Mouse (Mus musculus): Measurements from ENCODE around the gene Mcm3. TPM values are rescaled to one million over a fixed set of nuclear protein-coding genes. Genes with fewer than 3 reads are reported as not detected.
"Not testable (repeated sequence)": the region's sequence is repeated elsewhere in the genome, so short reads cannot be mapped to it uniquely, and the experiment has no call there.

The Mcm3 gene
- total RNA-seq, 2 experiments from 2014 or later: 2.3 to 3.0 TPM

DNA sequence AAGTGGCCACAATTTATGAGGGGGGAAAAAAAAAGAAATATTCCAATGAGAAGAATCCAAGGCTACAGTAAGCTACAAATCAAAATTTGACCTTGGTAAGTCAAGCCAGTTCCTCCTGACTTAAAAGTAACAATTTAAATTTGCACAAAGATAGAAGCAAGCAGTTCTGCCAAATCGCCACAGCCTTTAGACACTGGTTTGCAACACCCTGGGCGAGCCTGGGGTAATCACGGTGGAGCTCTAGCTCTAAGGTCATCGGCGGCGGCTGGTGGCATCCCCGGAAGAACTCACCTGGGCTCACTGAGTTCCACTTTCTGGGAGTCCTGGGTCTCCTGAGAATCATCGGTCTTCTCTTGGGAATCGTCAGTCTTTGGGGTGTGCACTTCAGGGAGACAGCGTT is 15.6 kb downstream of the Mcm3 start:
- DNase-seq: no peak

DNA sequence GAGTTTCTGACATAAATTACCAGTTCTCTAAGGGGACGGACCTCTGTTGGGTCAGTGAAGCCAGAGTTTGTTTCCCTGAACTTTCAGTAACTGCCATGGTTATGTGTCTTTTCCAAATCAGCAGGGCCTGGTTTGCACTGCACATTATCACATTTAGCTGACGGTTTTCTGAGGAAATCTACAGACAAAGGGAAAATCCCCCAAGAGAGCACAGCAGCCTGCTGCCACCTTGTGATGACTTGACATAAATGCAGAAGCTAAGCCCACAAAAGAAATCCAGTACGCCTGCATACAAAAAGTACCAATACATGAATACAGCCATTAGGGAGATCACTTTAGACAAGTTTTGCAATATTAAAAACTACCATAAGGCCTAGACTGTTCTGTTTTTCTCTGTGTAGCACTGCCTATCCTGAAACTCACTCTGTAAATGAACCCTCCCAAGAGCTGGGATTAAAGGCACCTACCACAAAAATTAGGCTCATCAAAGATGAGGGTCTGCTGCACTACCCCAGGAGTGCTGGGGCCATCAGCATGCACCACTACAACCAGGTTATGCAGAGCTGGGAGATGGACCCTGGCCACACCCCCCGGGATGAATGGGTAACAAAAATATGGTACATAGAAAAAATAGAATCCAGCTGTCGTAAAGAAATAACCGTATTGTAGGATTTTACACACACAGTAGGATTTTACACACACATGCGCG is 18.3 kb downstream of the Mcm3 start:
- no peak for DNase-seq

DNA sequence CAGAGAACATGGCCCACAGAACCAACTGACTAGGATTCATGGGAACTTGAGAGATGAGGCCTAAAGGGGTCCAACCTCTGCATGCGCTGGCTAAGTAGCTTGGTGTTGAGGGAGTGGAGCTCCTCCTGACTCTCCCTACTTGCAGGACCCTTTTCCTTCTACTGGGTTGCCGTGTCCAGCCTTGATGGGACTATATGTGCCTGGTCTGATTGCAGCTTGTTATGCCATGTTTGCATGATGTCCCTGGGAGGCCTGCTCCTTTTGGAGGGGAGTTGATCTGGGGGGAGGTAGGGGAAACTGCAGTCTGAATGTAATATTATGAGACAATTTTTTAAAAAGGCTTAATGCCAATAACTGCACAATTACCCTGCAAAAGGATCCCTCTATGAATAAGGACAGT is 18.8 kb downstream of the Mcm3 start:
- no peak for DNase-seq

DNA sequence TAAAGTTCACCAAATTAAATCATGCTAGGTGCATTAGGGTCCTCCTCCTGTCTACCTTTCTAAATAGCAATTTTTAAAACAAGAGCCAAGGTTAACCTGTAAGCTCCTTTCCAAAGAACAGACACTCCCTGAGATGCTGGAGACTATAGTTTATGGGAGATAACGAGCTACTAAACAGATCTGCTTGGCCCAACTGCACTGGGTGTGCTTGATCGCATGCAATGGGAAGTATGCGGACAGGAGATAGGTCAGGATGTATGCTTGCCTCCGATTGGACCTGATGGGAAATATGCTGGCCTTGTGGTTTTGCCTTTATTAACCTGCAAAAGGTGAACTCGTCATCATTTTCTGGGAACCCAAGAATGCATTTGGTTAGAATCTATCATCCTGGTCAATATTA is 24.9 kb downstream of the Mcm3 start:
- DNase-seq: no peak

DNA sequence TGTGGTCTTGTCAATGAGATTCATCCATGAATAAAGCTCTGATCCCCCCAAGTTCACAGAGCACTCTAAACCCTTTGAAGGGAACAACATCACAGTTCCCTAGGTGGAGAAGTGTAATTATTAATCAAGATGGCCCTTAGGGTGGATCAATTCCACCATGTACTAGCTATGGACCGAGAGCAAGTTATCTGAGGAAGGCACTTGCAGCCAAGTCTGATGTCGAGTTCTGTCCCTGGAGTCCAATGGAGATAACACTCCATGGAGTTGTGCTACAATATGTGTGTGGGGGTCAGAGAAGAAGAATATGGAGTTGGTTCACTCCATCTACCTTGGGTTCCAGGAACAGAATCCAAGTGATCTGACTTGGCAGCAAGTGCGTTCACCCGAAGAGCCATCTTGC is 25.4 kb downstream of the Mcm3 start:
- DNase-seq: no peak

DNA sequence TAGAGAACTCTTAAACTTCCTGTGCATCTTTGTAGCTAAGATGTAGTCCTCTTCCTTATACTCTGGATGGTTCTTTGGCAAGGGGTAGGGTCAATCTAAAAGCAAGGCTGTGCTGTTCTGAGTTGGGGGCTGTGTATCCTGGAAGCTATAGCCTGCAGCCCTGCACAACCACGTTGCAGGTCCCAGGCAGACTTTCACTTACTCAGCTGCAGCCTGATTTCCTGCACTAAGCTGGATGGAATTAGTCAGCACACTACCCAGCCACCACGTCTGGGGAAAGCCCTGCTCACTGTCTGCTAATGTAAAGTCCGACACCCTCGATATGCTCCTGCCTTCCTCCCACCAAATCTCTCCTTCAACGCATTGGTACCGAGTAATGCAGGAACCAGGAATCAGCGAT is 28.7 kb downstream of the Mcm3 start:
- DNase-seq: no peak

DNA sequence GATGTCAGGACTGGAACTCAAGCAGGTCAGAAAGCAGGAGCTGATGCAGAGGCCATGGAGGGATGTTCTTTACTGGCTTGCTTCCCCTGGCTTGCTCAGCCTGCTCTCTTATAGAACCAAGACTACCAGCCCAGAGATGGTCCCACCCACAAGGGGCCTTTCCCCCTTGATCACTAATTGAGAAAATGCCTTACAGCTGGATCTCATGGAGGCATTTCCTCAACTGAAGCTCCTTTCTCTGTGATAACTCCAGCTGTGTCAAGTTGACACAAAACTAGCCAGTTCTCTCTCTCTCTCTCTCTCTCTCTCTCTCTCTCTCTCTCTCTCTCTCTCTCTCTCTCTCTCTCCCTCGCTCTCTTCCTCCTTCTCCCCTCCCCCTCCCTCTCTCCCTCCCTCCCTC is 29.6 kb downstream of the Mcm3 start, which contains the start of gene Il17f:
Il17f (minus strand) TSS at position 101 of the 400 bp plus-strand sequence.
- not testable (repeated sequence) for DNase-seq

DNA sequence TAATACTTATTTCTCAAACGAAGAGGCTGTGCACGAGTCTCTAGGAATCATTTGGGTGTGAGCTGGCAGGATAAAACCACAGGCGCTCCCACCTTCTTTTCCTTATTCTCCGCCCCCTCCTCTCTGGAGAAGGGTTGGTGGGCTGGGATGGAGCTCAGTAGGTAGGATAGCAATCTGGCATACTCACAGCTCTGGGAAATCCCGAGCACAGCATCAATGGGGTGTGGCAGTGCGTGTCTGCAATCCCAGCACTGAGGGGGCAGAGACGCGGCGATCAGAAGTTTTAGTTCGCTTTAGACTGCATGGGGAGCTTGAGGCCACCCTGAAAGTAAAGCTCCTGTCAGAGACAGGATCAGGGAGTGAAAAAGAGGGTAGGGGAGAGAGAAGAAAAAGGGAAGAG is 31.7 kb downstream of the Mcm3 start:
- no peak for DNase-seq

DNA sequence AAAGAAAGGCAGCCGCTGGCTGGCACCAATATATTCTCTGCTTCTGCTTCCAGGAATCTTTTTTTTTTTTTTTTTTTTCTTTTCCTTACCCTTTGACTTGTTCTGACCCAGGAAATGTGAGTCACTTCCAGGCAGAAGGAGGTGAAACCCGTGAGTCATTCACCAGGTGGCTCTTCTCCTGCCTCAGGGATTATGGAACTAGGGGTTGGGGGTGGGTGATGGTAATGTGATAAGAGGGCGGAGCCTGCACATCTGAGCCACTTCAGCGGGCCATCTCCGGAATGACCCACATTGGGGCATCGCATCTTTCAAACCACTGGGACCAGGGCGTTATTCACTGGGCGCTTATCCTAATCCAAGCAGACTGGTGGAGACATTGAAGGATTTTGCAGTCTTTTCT is 33.1 kb downstream of the Mcm3 start:
- no peak for DNase-seq

DNA sequence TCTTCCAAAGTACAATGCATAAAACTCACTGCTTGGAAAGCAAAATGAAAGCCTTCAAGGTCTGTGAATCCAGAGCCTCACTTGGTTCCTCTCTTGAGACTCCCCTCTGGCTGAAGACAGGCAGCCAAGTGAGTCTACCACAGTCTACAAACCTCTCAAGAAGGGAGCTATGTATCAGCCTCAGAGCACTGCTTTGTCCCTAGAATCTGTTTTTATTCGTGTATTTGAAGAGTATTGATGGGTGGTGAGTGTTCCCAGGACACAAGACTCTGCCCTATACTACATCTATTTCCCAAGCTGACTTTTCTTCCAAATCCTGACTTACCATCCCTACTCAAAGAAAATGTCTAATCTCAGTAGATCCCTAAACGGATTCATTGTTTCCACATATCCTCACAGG is 41.7 kb downstream of the Mcm3 start:
- DNase-seq: no peak

DNA sequence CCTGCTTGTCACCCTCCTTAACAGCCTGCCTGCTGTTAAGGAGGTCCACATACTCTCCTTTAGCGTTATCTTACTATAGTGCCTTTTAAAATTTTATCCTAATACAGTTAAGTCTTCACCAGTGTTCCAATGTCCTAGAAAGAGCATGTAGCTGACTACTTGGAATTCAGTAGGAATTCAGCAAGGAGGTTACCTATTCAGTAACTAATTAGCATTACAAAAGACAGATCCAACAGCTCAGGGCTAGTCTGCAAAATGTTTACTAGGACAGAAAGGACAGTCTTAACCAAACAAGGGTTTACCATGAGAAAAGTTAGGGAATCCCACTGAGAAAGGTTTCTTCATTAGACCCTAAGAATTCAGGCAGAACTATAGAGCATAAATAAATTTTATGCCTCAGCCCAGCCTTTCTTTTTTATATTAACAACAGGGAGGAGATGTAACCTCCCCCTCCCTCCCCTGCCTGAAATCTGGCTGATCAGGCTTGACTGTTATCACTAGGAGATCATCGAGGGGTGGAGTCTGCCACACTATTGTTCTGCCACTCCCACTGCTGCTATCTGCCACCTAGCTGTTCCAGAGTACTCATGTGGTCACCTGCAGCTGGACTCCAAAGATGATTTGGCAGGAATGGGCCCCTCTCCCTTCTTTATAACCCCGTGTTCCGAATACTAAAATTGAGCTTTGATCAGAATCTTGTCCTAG is 45.9 kb downstream of the Mcm3 start:
- DNase-seq: not testable (repeated sequence)

DNA sequence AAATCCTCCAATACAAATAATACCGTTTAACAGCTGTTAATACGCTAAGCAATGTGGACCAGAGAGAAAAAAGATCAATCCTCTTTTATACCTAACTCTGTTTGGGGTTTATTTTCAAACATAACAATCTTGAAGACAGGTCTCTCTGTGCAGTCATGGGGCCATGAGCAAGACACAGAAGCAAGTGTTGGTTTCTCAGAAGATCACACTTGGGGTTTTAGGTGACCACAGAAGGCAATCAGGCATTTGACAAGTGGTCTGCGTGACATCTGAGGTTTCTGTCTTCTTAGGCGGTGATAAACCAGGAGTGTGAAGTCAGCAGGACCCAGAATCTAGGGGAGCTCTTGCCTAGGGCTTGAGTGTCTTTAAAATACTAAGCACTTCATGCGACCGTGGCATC is 53.6 kb downstream of the Mcm3 start:
- DNase-seq: no peak

DNA sequence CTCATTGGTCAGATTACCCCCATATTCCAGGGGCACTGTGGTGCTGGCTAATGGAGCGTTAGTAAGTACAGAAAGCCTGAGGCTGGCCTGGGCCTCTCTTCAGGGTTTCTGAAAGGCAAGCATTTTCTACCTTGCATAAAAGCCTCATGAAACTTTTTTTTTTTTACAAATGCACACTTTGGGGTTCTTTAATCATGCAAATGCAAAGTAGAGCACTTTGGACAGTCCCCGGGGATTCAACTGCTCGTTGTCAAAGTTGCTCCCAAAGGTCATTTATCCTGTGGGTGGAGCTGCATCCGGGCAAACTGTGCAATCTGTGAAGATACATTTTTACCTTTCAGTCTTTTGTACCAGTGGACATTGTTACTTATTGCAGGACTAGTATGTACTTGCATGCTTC is 58.7 kb downstream of the Mcm3 start:
- no peak for DNase-seq

DNA sequence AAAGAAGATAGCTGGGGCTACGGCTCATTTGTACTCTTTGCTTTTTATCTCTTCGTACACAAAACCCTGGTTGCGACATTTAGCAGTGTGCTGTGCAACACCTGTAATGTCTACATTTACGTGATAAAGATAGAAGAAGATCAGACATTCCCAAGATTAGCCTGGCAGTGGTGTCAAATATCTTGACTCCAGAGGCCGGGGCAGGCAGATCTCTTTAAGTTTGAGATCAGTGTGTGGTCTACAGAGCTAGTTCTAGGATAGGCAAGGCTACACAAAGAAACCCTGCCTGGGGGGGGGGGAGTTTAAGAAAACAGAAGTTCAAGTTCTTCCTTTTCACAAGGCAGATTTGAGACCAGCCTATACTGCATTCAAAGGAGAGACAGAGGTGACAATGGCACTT is 59.8 kb downstream of the Mcm3 start:
- DNase-seq: no peak

DNA sequence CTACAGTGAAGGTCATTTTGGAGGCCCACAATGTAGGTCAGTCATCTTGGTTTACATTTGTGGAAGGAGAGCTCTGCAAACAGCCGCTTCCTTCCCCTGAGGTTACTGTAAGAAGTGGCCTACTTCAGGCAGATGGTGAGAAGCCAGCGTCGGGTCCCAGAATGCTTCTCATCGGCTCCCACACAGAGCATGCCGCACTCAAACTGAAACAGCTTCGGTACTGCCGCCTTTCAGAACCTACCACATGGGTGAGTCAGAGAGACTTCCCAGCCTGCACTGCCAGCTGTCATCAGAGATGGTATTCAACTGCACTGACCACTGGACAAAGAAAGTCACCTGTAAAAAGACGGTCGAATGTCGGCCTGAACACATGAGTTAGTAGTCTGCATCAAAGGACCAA is 60.3 kb downstream of the Mcm3 start:
- no peak for DNase-seq

DNA sequence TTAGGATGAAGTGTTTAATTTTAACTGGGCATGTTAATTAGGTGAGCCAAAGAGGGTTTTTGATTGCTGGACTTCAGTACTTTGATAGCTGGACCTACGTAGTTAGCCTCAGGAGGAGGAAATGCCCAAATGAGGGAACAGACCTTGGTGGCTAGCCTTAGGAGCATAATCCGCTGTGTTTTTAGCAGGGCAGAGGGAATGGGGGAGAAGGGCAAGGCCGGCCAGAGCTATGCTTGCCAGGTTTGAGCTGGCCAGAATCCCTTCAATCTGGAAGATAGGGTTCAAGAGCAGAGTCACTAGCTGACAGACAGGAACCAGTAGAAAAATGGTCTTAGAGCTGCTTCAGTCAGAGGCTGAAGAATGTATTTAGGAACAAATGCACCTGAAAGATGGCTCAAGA is 62.5 kb downstream of the Mcm3 start:
- no peak for DNase-seq

DNA sequence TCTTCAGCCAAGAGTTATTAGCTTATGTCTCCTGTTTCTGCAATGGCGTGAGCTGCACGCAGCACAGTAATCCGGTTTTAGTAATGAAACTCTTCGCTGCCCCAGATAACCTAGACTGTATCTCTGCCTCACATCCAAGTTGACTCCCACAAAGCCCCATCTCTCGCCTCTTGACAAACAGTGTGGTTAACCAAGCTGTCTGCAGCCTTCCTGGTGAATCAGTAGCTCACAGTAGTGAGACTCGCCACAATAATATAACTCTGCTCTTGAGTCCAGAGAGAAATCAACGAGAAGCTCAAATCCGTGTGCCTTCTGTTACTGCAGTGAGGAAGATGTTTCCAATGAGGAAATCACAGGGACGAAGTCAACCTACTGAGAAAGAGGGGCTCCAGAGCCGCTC is 65.7 kb downstream of the Mcm3 start:
- DNase-seq: no peak

Other genes with a start within 250 kb of the Mcm3 start
- gene Pkhd1, start 202.2 kb downstream of the Mcm3 start, total RNA-seq (2021): under 1 TPM; 0.10 to 0.13 TPM
- not detected for gene Il17a, start 89.4 kb downstream of the Mcm3 start, total RNA-seq (2021)
- gene Il17f, start 29.7 kb downstream of the Mcm3 start, total RNA-seq (2021): not detected
- 1 to 10 TPM; 1.2 to 1.3 TPM for gene Paqr8, start 70.3 kb upstream of the Mcm3 start, total RNA-seq (2021)
- gene Efhc1, start 131.3 kb upstream of the Mcm3 start, total RNA-seq (2021): under 1 TPM; 0.41 to 0.51 TPM

All from gastrocnemius, postnatal 25 days (tissue).